Mouse (Mus musculus) hindbrain, embryonic 12.5 days (tissue): ENCODE results near the gene Col27a1. TPM values are rescaled to one million over a fixed set of nuclear protein-coding genes. Genes with fewer than 3 reads are reported as not detected.

Source experiments
- ATAC-seq: fragments of 200-750 bp; cut with Nextera tagmentation; 2 replicates; pipeline ENCODE4 v1.8.0; 2017; ENCODE audit warnings: moderate TSS enrichment; ENCODE audit not compliant: low FRiP score
- H3K27ac ChIP-seq: fragments of 300-500 bp; sonication (generic); 2 replicates; pipeline ENCODE4 v1.5.1; 2016; ENCODE audit warnings: mild to moderate bottlenecking
- H3K27me3 ChIP-seq: fragments of 300-500 bp; sonication (generic); 2 replicates; pipeline ENCODE4 v1.6.1; 2016; ENCODE audit warnings: mild to moderate bottlenecking
- H3K36me3 ChIP-seq: fragments of 300-500 bp; sonication (generic); 2 replicates; pipeline ENCODE4 v1.6.1; 2016; ENCODE audit warnings: mild to moderate bottlenecking
- H3K4me1 ChIP-seq: fragments of 300-500 bp; sonication (generic); 2 replicates; pipeline ENCODE4 v1.6.1; 2016
- H3K4me2 ChIP-seq: fragments of 300-500 bp; sonication (generic); replicated peaks from 2 replicates; pipeline ENCODE4 v1.6.1; 2016; ENCODE audit warnings: mild to moderate bottlenecking
- H3K4me3 ChIP-seq: fragments of 300-500 bp; sonication (generic); 2 replicates; pipeline ENCODE4 v1.5.1; 2016; ENCODE audit warnings: mild to moderate bottlenecking
- H3K9ac ChIP-seq: fragments of 300-500 bp; sonication (generic); 2 replicates; pipeline ENCODE4 v1.6.1; 2016; ENCODE audit warnings: mild to moderate bottlenecking, moderate library complexity
- H3K9me3 ChIP-seq: fragments of 300-500 bp; sonication (generic); replicated peaks from 2 replicates; pipeline ENCODE4 v1.6.1; 2016; ENCODE audit warnings: mild to moderate bottlenecking
- WGBS: fragments of 180-500 bp; shearing (Covaris S2); methylation state at CpG from one replicate; pipeline ENCODE4 v1.1.7; 2016; 5-methylcytosine and 5-hydroxymethylcytosine counted together
- polyA plus RNA-seq: library from polyadenylated mRNA; unstranded; fragments of >200 nt; fragmentation: Nextera tagmentation; extraction: Ambion mirVana; gene quantifications from 2 replicates; pipeline ENCODE4 v1.2.1, GENCODE M21; 2016

Gene Col27a1
- polyA plus RNA-seq, 1 experiment from 2014 or later: 10.5 TPM

- H3K4me3 ChIP-seq: no peak overlapping the region
- ATAC-seq: no peak
- no peaks in the 10 kb centered on the region for H3K4me1 ChIP-seq
- 90% methylated on average over 4 of the region's 4 CpGs for WGBS
- H3K36me3 ChIP-seq: peaks cover 12% of the 10 kb centered on the region; the same call in 1 of the 2 replicates
- no peak overlapping the region for H3K27ac ChIP-seq
- no peak overlapping the region for H3K9ac ChIP-seq
- H3K9me3 ChIP-seq: no peaks in the 10 kb centered on the region
- no peak overlapping the region for H3K4me2 ChIP-seq
- H3K27me3 ChIP-seq: no peaks in the 10 kb centered on the region
Observed at GRCm38 (mm10) chr4:63333403-63333802, 119.6 kb downstream of the Col27a1 start.

- WGBS: 62% methylated on average over 3 of the region's 3 CpGs
- no peak overlapping the region for H3K27ac ChIP-seq
Observed at GRCm38 (mm10) chr4:63338414-63339076, 124.7 kb downstream of the Col27a1 start.

GRCm38 (mm10) chr4:63342491-63342890, 128.7 kb downstream of the Col27a1 start:
- Histone ChIP-seq H3K4me1 (no peaks in the 10 kb centered on the region), H3K9me3 (no peaks in the 10 kb centered on the region), H3K36me3 (no peaks in the 10 kb centered on the region), H3K4me2 (no peak overlapping the region), H3K27me3 (no peaks in the 10 kb centered on the region), H3K27ac (no peak overlapping the region), H3K9ac (no peak overlapping the region), H3K4me3 (no peak overlapping the region)
- WGBS: 77% methylated on average over 4 of the region's 4 CpGs
- ATAC-seq: no peak

More at GRCm38 (mm10) chr4:63338414-63339076, 124.7 kb downstream of the Col27a1 start:
- ATAC-seq: no peak
- H3K4me3 ChIP-seq: no peak overlapping the region
- no peaks in the 10 kb centered on the region for H3K9me3 ChIP-seq
- no peaks in the 10 kb centered on the region for H3K4me1 ChIP-seq
- H3K9ac ChIP-seq: no peak overlapping the region
- no peaks in the 10 kb centered on the region for H3K27me3 ChIP-seq
- H3K36me3 ChIP-seq: no peaks in the 10 kb centered on the region
- H3K4me2 ChIP-seq: no peak overlapping the region

- Histone ChIP-seq H3K27ac (no peak overlapping the region), H3K9me3 (no peaks in the 10 kb centered on the region), H3K4me2 (no peak overlapping the region), H3K36me3 (no peaks in the 10 kb centered on the region), H3K9ac (no peak overlapping the region), H3K4me3 (no peak overlapping the region), H3K27me3 (no peaks in the 10 kb centered on the region), H3K4me1 (no peaks in the 10 kb centered on the region)
- ATAC-seq: no peak
- WGBS: 64% methylated on average over 3 of the region's 3 CpGs
Observed at GRCm38 (mm10) chr4:63343608-63344007, 129.8 kb downstream of the Col27a1 start.

- no peak within 1 kb of the TSS for H3K9ac ChIP-seq
- H3K27ac ChIP-seq: no peak within 1 kb of the TSS
- H3K36me3 ChIP-seq: no peaks in the 10 kb centered on the region
- no peaks in the 10 kb centered on the region for H3K27me3 ChIP-seq
- 91% methylated on average over 8 of the region's 8 CpGs for WGBS
- H3K9me3 ChIP-seq: no peaks in the 10 kb centered on the region
- ATAC-seq: no peak
- no peak within 1 kb of the TSS for H3K4me3 ChIP-seq
- H3K4me2 ChIP-seq: no peak within 1 kb of the TSS
- H3K4me1 ChIP-seq: no peaks in the 10 kb centered on the region
Observed at GRCm38 (mm10) chr4:63344295-63344694, 130.5 kb downstream of the Col27a1 start, which contains the start of gene Orm1. Gene Orm1 (plus strand): TSS chr4:63344560.

- no peak overlapping the region for H3K9ac ChIP-seq
- H3K4me3 ChIP-seq: no peak overlapping the region
- H3K9me3 ChIP-seq: no peaks in the 10 kb centered on the region
- H3K36me3 ChIP-seq: no peaks in the 10 kb centered on the region
- no peaks in the 10 kb centered on the region for H3K4me1 ChIP-seq
- H3K4me2 ChIP-seq: no peak overlapping the region
- no peaks in the 10 kb centered on the region for H3K27me3 ChIP-seq
- no peak overlapping the region for H3K27ac ChIP-seq
- no peak for ATAC-seq
Observed at GRCm38 (mm10) chr4:63345261-63345660, 131.5 kb downstream of the Col27a1 start.

GRCm38 (mm10) chr4:63346659-63347058, 132.9 kb downstream of the Col27a1 start:
- WGBS: 94% methylated on average over 4 of the region's 4 CpGs
- Histone ChIP-seq H3K27ac (no peak overlapping the region), H3K36me3 (no peaks in the 10 kb centered on the region), H3K9ac (no peak overlapping the region), H3K9me3 (no peaks in the 10 kb centered on the region), H3K4me1 (no peaks in the 10 kb centered on the region), H3K4me2 (no peak overlapping the region), H3K27me3 (no peaks in the 10 kb centered on the region), H3K4me3 (no peak overlapping the region)
- no peak for ATAC-seq

- Histone ChIP-seq H3K36me3 (no peaks in the 10 kb centered on the region), H3K4me2 (no peak overlapping the region), H3K27ac (no peak overlapping the region), H3K9ac (no peak overlapping the region), H3K27me3 (no peaks in the 10 kb centered on the region), H3K4me1 (no peaks in the 10 kb centered on the region), H3K4me3 (no peak overlapping the region), H3K9me3 (no peaks in the 10 kb centered on the region)
- no peak for ATAC-seq
- 68% methylated on average over 6 of the region's 6 CpGs for WGBS
Observed at GRCm38 (mm10) chr4:63348524-63348923, 134.7 kb downstream of the Col27a1 start.

- no peak within 1 kb of the TSS for H3K4me2 ChIP-seq
- no peak for ATAC-seq
- H3K27ac ChIP-seq: no peak within 1 kb of the TSS
- 0 out of 2 replicates have a peak, but pooled peaks cover 2% of the 10 kb centered on the region for H3K4me1 ChIP-seq
- no peak within 1 kb of the TSS for H3K4me3 ChIP-seq
- H3K36me3 ChIP-seq: no peaks in the 10 kb centered on the region
- no peaks in the 10 kb centered on the region for H3K27me3 ChIP-seq
- 86% methylated on average over 4 of the region's 4 CpGs for WGBS
- no peak within 1 kb of the TSS for H3K9ac ChIP-seq
- no peaks in the 10 kb centered on the region for H3K9me3 ChIP-seq
Observed at GRCm38 (mm10) chr4:63355877-63356665, 142.3 kb downstream of the Col27a1 start, which contains the start of gene Orm3. Gene Orm3 (plus strand): TSS chr4:63356162.

- 0 out of 2 replicates have a peak, but pooled peaks cover 2% of the 10 kb centered on the region for H3K4me1 ChIP-seq
- no peak overlapping the region for H3K4me3 ChIP-seq
- no peak overlapping the region for H3K27ac ChIP-seq
- no peaks in the 10 kb centered on the region for H3K27me3 ChIP-seq
- ATAC-seq: no peak
- no peaks in the 10 kb centered on the region for H3K9me3 ChIP-seq
- no peak overlapping the region for H3K4me2 ChIP-seq
- no peak overlapping the region for H3K9ac ChIP-seq
- H3K36me3 ChIP-seq: no peaks in the 10 kb centered on the region
- WGBS: 50% methylated on average over 2 of the region's 2 CpGs
Observed at GRCm38 (mm10) chr4:63356981-63357570, 143.3 kb downstream of the Col27a1 start.

- WGBS: 72% methylated on average over 6 of the region's 6 CpGs
- Histone ChIP-seq H3K4me1 (0 out of 2 replicates have a peak, but pooled peaks cover 2% of the 10 kb centered on the region), H3K9ac (no peak overlapping the region), H3K9me3 (no peaks in the 10 kb centered on the region), H3K4me3 (no peak overlapping the region), H3K4me2 (no peak overlapping the region), H3K27me3 (no peaks in the 10 kb centered on the region), H3K36me3 (no peaks in the 10 kb centered on the region), H3K27ac (no peak overlapping the region)
- peak; percentile 31; the same call in 1 of the 2 replicates for ATAC-seq
Observed at GRCm38 (mm10) chr4:63359861-63360260, 146.1 kb downstream of the Col27a1 start.

GRCm38 (mm10) chr4:63362150-63362549, 148.3 kb downstream of the Col27a1 start, which contains the start of gene Orm2:
Gene Orm2 (plus strand): TSS chr4:63362449.
- no peak for ATAC-seq
- H3K9ac ChIP-seq: no peak within 1 kb of the TSS
- H3K27me3 ChIP-seq: no peaks in the 10 kb centered on the region
- H3K4me1 ChIP-seq: 0 out of 2 replicates have a peak, but pooled peaks cover 2% of the 10 kb centered on the region
- H3K36me3 ChIP-seq: no peaks in the 10 kb centered on the region
- no peak within 1 kb of the TSS for H3K4me2 ChIP-seq
- no peak within 1 kb of the TSS for H3K27ac ChIP-seq
- 94% methylated on average over 5 of the region's 5 CpGs for WGBS
- H3K4me3 ChIP-seq: no peak within 1 kb of the TSS
- no peaks in the 10 kb centered on the region for H3K9me3 ChIP-seq
